Mouse (Mus musculus) left cerebral cortex, adult 2 months (tissue): Measurements from ENCODE around the gene Hist2h3c2. TPM values are rescaled to one million over a fixed set of nuclear protein-coding genes. Genes with fewer than 3 reads are reported as not detected.
"Not testable (repeated sequence)": the region's sequence is repeated elsewhere in the genome, so short reads cannot be mapped to it uniquely, and the experiment has no call there.

Experiments
- DNase-seq, 2 experiments: peaks; one replicate each; pipeline ENCODE4 v3.0.0; 2021 to 2022; ENCODE audit warnings: low spot score in 2 of 2, mixed read lengths in 1 of 2; ENCODE audit errors: extremely low spot score in 1 of 2
- H3K27ac ChIP-seq: fragments of 200-600 bp; 2 replicates; pipeline ENCODE4 v1.8.1; 2022
- H3K4me3 ChIP-seq: fragments of 200-600 bp; 2 replicates; pipeline ENCODE4 v1.8.1; 2022
- CTCF ChIP-seq: fragments of 200-600 bp; IDR thresholded peaks from 2 replicates; pipeline ENCODE4 v1.8.1; 2022; ENCODE audit warnings: antibody characterized with exemption, mild to moderate bottlenecking, moderate library complexity
- intact Hi-C: fragments of 180-260 bp; cut with DNase I; formaldehyde crosslinking; loops from one replicate; pipeline ENCODE4 v1.15.1; 2025
- total RNA-seq, 2 experiments: library from RNA; stranded (reverse); gene quantifications; 2 replicates each; pipeline ENCODE4 v1.2.3; 2021

Gene Hist2h3c2
- total RNA-seq, 2 experiments from 2014 or later, result 5.7 to 6.8 TPM

GRCm38 (mm10) chr3:96255926-96256593 lies 17.1 kb upstream of the Hist2h3c2 start:
- intact Hi-C loops, result no loop called here
- H3K27ac ChIP-seq, result no peak overlapping the region
- no peak for TF ChIP-seq CTCF
- H3K4me3 ChIP-seq, result no peak overlapping the region
- no peak for DNase-seq

- intact Hi-C loops, result no loop called here
- H3K27ac ChIP-seq, result no peak overlapping the region
- H3K4me3 ChIP-seq, result no peak overlapping the region
- TF ChIP-seq CTCF, result no peak
- DNase-seq, result no peak
Measured at GRCm38 (mm10) chr3:96254683-96255355, 15.9 kb upstream of the Hist2h3c2 start.

DNA sequence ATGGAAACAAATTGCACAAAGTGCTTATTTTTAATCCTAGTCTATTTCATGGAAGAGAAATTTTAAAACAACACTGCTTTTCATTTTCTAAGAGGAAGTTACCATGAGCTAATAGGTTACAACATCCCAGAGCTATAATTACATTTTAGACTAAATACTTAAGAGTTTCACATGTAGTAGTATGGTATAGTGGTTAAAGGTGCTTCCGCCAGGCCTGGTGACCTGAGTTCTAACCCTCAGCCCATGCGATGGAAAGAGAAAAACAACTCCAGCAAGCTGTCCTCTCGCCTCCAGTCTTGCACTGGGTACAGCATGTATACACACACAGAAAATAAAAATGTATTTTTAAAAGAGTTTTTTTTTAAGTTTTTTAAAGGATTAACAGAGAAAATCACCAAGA lies 12.9 kb upstream of the Hist2h3c2 start:
- DNase-seq, result no peak
- Histone ChIP-seq H3K4me3 (no peak overlapping the region), H3K27ac (no peak overlapping the region)
- intact Hi-C loops, result no loop called here
- no peak for TF ChIP-seq CTCF

- intact Hi-C loops, result no loop called here
- Histone ChIP-seq H3K4me3 (no peak overlapping the region), H3K27ac (no peak overlapping the region)
- no peak for TF ChIP-seq CTCF
- no peak for DNase-seq
Measured at GRCm38 (mm10) chr3:96250890-96251289, 12.0 kb upstream of the Hist2h3c2 start.

DNA sequence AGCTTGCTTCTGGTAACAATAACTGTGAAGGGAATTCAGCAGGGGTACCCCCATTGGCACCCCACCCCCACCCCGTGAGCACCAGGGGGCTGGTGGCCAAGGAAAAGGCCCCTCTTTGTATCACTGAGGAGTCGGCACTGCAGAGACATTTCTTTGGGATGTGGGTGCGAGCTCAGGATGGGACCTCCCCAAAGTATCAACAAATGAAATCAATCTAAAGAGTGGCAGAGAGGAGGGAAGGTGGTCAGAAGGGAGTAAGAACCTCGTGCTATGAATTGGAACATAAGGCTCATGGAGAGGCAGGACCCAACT lies 10.1 kb upstream of the Hist2h3c2 start:
- DNase-seq, result no peak
- intact Hi-C loops, result no loop called here

DNA sequence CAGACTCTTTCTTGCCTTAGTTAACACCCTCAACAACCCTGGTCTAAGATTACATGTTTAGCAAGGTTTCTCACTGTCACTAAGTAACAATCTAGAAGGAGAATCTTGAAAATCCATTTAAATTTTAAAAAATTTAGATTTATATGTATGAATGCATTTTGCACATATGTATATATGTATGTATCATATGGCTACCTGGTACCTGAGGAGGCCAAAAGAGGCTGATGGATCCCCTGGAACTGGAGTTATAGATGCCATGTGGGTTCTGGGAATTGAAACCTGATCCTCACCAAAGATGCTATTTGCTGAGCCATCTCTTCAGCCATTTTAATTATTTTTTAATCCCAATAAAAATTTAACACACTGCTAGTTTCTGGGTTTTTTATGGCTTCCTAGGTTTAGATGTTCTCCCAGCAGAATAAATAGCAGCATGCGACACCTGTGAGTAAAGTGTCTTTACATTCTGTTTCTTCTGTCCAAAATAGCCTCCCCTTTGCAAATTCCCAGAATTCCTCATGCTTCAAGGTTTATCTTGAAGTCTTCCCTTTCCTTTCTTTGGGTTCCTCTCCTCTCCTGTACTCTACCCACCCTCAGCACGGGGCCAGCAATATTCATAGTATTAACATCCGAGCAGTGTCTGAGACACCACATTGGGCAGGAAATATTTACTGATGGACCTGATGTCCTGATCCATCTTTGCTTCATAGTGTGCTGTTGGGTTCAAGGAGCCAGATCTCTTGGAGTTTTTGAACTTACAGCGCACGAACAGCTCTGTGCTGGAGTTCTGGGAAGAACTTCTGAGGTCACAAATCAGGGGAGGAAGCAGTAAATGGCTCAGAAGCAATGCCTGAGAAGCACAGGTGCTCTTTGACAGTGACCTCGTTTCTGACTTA lies 9.5 kb upstream of the Hist2h3c2 start:
- no peak overlapping the region for H3K4me3 ChIP-seq
- no peak for DNase-seq
- intact Hi-C loops, result no loop called here
- TF ChIP-seq CTCF, result no peak
- no peak overlapping the region for H3K27ac ChIP-seq

More for the DNA sequence above, 10.1 kb upstream of the Hist2h3c2 start:
- Histone ChIP-seq H3K27ac (no peak overlapping the region), H3K4me3 (no peak overlapping the region)
- no peak for TF ChIP-seq CTCF

- no peak for TF ChIP-seq CTCF
- intact Hi-C loops, result no loop called here
- H3K4me3 ChIP-seq, result no peak overlapping the region
- H3K27ac ChIP-seq, result no peak overlapping the region
- no peak for DNase-seq
Measured at GRCm38 (mm10) chr3:96247356-96248140, 8.6 kb upstream of the Hist2h3c2 start.

DNA sequence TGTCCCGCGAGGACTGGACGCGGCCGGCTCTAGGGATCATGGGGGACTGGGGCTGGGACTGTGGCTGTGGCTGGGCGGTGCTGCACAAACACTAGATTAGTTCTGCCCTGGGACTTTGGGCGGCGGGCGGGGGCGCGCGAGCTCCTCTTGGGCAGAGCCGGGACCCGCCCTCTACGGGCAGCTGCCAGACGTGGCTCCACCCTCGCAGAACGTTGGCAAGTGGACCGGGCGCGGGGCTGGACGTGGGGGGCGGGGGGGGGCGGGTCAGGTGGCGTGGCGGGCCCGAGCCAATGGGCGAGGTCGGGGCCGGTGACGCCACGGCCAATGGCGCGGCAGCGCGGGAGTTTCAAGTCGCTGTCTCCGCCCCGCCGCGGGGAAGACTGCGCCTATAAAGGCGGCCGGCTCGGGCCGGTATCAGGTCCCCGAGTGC lies 7.5 kb upstream of the Hist2h3c2 start, which contains the start of gene Hist2h3c1:
Hist2h3c1 (plus strand) TSS at position 259 of the 430 bp plus-strand sequence.
- DNase-seq, H3K27ac ChIP-seq, intact Hi-C loops: not testable (repeated sequence)
- 0 out of 2 replicates have a peak within 1 kb of the TSS, but pooled peaks have one; percentile 28 for H3K4me3 ChIP-seq

- H3K27ac ChIP-seq, intact Hi-C loops, DNase-seq: not testable (repeated sequence)
- 0 out of 2 replicates have a peak overlapping the region, but pooled peaks have one; percentile 28 for H3K4me3 ChIP-seq
Measured at GRCm38 (mm10) chr3:96246018-96246417, 7.1 kb upstream of the Hist2h3c2 start.

DNA sequence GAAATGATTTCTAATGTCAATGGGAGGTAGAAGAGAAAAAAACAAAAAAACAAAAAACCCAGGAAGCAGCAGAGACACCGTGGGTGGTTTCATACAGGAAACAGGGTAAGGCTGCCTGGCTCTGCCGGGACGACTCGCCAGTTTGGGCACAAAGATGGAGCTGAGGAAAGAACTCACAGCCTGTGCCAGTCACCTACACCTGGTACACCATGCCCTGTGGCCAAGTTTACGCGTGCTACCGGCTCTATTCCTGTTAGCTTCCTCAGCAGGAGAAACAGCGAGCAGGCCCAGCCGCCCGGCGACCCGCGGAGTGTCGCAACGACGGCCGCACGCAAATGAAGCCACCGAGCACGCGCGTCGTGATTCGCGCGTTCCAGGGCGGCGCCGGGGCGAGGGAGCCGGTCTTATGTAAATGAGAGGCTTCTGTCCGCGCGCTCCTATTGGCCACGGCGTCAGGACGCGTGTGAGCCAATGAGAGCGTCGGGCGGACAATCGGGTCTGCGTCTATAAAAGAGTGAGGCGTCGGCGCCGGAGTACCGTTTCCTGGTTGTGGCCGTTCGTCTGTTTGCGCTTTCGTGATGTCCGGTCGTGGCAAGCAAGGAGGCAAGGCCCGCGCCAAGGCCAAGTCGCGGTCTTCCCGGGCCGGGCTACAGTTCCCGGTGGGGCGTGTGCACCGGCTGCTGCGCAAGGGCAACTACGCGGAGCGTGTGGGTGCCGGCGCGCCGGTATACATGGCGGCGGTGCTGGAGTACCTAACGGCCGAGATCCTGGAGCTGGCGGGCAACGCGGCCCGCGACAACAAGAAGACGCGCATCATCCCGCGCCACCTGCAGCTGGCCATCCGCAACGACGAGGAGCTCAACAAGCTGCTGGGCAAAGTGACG lies 6.3 kb upstream of the Hist2h3c2 start, which contains the start of gene Hist2h2aa1:
Hist2h2aa1 (plus strand) TSS at position 495 of the 884 bp plus-strand sequence.
- H3K4me3 ChIP-seq, result peak within 1 kb of the TSS; percentile 83
- peak; percentile 81 to 86 for DNase-seq
- peak within 1 kb of the TSS; percentile 100 for H3K27ac ChIP-seq
- intact Hi-C loops, result not testable (repeated sequence)
